Mouse (Mus musculus) forebrain, embryonic 14.5 days (tissue): Measurements from ENCODE around the gene Med15. TPM values are rescaled to one million over a fixed set of nuclear protein-coding genes. Genes with fewer than 3 reads are reported as not detected.

Experiments
- ATAC-seq: fragments of 200-750 bp; cut with Nextera tagmentation; 2 replicates; pipeline ENCODE4 v1.8.0; 2017; ENCODE audit warnings: mild to moderate bottlenecking, moderate library complexity
- DNase-seq: peaks from one replicate; pipeline ENCODE4 v3.0.0-alpha.2; 2015; ENCODE audit warnings: low spot score
- H3K27ac ChIP-seq: fragments of 300-500 bp; sonication (generic); 2 replicates; pipeline ENCODE4 v1.5.1; 2014; ENCODE audit warnings: low read depth, mild to moderate bottlenecking, control low read depth, low read length, moderate library complexity
- H3K27me3 ChIP-seq: fragments of 300-500 bp; sonication (generic); replicated peaks from 2 replicates; pipeline ENCODE4 v1.6.1; 2014; ENCODE audit warnings: low read length, control low read depth, mixed read lengths; ENCODE audit not compliant: control insufficient read depth, insufficient read depth
- H3K36me3 ChIP-seq: fragments of 300-500 bp; sonication (generic); 2 replicates; pipeline ENCODE4 v1.6.1; 2014; ENCODE audit warnings: low read length, control low read depth; ENCODE audit not compliant: control insufficient read depth, insufficient read depth
- H3K4me1 ChIP-seq: fragments of 300-500 bp; sonication (generic); 2 replicates; pipeline ENCODE4 v1.6.1; 2014; ENCODE audit warnings: antibody characterized with exemption, low read length, control low read depth; ENCODE audit not compliant: control insufficient read depth, insufficient read depth
- H3K4me2 ChIP-seq: fragments of 300-500 bp; sonication (generic); 2 replicates; pipeline ENCODE4 v1.6.1; 2014; ENCODE audit warnings: mild to moderate bottlenecking, control low read depth, low read length
- H3K4me3 ChIP-seq: fragments of 300-500 bp; sonication (generic); 2 replicates; pipeline ENCODE4 v1.5.1; 2014; ENCODE audit warnings: low read depth, low read length, control low read depth
- H3K9ac ChIP-seq: fragments of 300-500 bp; sonication (generic); 2 replicates; pipeline ENCODE4 v1.6.1; 2014; ENCODE audit warnings: mild to moderate bottlenecking, low read length, control low read depth, moderate library complexity
- H3K9me3 ChIP-seq: fragments of 300-500 bp; sonication (generic); replicated peaks from 2 replicates; pipeline ENCODE4 v1.6.1; 2016; ENCODE audit warnings: low read length, control low read depth, mixed read lengths; ENCODE audit not compliant: control insufficient read depth
- WGBS: fragments of 180-500 bp; shearing (Covaris S2); extraction: QIAGEN DNeasy Blood & Tissue Kit; methylation state at CpG from one replicate; pipeline ENCODE4 v1.1.7; 2014; 5-methylcytosine and 5-hydroxymethylcytosine counted together
- polyA plus RNA-seq: library from polyadenylated mRNA; unstranded; fragments of >200 nt; fragmentation: Nextera tagmentation; extraction: Ambion mirVana; gene quantifications from 2 replicates; pipeline ENCODE4 v1.2.1, GENCODE M21; 2014

The Med15 gene
- polyA plus RNA-seq, 1 experiment from 2014 or later: 23.4 TPM

GRCm38 (mm10) chr16:17700386-17701042, 32.2 kb downstream of the Med15 start:
- Histone ChIP-seq H3K9ac (no peak overlapping the region), H3K4me2 (no peak overlapping the region), H3K27ac (no peak overlapping the region), H3K27me3 (no peaks in the 10 kb centered on the region), H3K4me3 (no peak overlapping the region), H3K36me3 (peaks cover 36% of the 10 kb centered on the region), H3K4me1 (no peaks in the 10 kb centered on the region), H3K9me3 (no peaks in the 10 kb centered on the region)
- no peak for ATAC-seq
- no peak for DNase-seq
- 90% methylated on average over 3 of the region's 3 CpGs for WGBS

- 81% methylated on average over 3 of the region's 3 CpGs for WGBS
- H3K9me3 ChIP-seq: no peaks in the 10 kb centered on the region
- peaks cover 36% of the 10 kb centered on the region for H3K36me3 ChIP-seq
- no peak overlapping the region for H3K4me3 ChIP-seq
- H3K27ac ChIP-seq: no peak overlapping the region
- DNase-seq: no peak
- no peak overlapping the region for H3K9ac ChIP-seq
- H3K4me1 ChIP-seq: no peaks in the 10 kb centered on the region
- H3K27me3 ChIP-seq: no peaks in the 10 kb centered on the region
- H3K4me2 ChIP-seq: no peak overlapping the region
- no peak for ATAC-seq
These were observed 37.8 kb downstream of the Med15 start for GRCm38 (mm10) chr16:17694860-17695259.

GRCm38 (mm10) chr16:17669886-17670285, 62.8 kb downstream of the Med15 start:
- Histone ChIP-seq H3K9me3 (no peaks in the 10 kb centered on the region), H3K27me3 (no peaks in the 10 kb centered on the region), H3K4me3 (no peak overlapping the region), H3K4me2 (no peak overlapping the region), H3K36me3 (peaks cover 81% of the 10 kb centered on the region), H3K9ac (no peak overlapping the region), H3K27ac (no peak overlapping the region), H3K4me1 (no peaks in the 10 kb centered on the region)
- ATAC-seq (no peak), DNase-seq (no peak)

GRCm38 (mm10) chr16:17665568-17665967, 67.1 kb downstream of the Med15 start:
- no peaks in the 10 kb centered on the region for H3K9me3 ChIP-seq
- H3K4me1 ChIP-seq: no peaks in the 10 kb centered on the region
- H3K27me3 ChIP-seq: no peaks in the 10 kb centered on the region
- no peak for DNase-seq
- no peak overlapping the region for H3K4me2 ChIP-seq
- H3K36me3 ChIP-seq: peaks cover 72% of the 10 kb centered on the region
- no peak overlapping the region for H3K9ac ChIP-seq
- ATAC-seq: no peak
- H3K4me3 ChIP-seq: no peak overlapping the region
- H3K27ac ChIP-seq: no peak overlapping the region

DNA sequence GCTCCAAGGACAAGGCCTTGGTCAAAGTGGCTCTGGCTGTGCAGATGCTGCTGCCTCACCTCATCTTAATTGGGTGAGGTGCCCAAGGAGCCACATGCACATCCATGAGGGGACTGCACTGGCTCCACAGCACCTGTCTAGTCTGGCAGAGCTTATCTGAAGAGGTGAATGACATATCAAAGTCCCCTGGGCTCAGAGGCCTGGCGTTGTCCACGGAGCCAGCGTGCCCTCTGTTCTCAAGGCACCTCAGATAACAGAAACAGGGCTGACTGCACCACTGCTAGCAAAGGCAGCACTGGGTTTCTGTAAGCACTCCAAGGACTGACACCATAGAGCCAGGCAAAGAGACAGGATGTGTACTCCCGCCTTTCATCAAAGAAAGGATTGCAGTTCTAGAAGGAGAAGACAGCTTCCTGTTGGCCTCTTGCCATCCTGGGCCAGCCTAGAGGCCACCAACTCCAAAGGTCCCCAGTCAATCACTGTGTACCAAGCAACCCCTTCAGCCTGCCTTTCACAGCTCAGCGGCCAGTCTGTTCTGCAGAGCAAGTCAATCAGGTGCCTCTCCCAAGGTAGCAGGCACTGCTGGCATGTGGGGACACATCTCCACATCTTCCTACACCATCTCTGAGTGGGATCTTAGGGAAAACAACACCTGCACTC, 76.3 kb downstream of the Med15 start:
- DNase-seq (no peak), ATAC-seq (no peak)
- Histone ChIP-seq H3K4me1 (no peaks in the 10 kb centered on the region), H3K27ac (no peak overlapping the region), H3K36me3 (peaks cover 69% of the 10 kb centered on the region), H3K4me3 (no peak overlapping the region), H3K9ac (no peak overlapping the region), H3K27me3 (no peaks in the 10 kb centered on the region), H3K9me3 (no peaks in the 10 kb centered on the region), H3K4me2 (no peak overlapping the region)
- WGBS: 87% methylated on average over 5 of the region's 5 CpGs

DNA sequence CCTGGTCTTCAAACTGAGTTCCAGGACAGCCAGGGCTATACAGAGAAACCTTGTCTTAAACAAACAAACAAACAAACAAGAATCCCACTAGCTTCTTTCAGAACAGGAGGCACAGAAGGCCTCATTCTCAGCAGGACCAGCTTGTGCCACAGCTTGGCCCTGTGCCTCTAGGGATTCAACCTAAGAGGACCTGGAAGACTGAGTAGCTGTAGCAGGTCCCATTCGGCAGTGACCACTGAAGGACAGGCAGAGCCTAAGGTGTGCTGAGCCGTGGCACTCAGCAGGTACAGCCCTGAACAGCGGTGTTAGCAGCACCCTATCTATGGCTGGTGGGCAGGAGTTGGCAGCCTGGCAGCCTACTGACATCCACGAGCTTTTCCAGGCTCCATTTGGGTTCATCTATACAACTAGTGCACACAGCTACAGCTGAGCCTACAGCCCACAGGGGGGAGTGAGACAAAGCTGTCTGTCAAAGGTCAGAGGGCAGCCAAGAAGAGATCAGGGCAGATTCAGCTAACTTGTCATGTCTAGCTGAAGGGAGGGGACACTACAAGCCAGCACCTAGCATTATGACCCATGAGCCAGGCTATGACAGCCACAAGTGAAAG, 78.4 kb downstream of the Med15 start:
- Histone ChIP-seq H3K4me3 (no peak overlapping the region), H3K9ac (no peak overlapping the region), H3K9me3 (no peaks in the 10 kb centered on the region), H3K36me3 (peaks cover 76% of the 10 kb centered on the region), H3K4me2 (no peak overlapping the region), H3K27ac (no peak overlapping the region), H3K27me3 (no peaks in the 10 kb centered on the region), H3K4me1 (no peaks in the 10 kb centered on the region)
- ATAC-seq (no peak), DNase-seq (no peak)
- WGBS: 91% methylated on average over 4 of the region's 4 CpGs

DNA sequence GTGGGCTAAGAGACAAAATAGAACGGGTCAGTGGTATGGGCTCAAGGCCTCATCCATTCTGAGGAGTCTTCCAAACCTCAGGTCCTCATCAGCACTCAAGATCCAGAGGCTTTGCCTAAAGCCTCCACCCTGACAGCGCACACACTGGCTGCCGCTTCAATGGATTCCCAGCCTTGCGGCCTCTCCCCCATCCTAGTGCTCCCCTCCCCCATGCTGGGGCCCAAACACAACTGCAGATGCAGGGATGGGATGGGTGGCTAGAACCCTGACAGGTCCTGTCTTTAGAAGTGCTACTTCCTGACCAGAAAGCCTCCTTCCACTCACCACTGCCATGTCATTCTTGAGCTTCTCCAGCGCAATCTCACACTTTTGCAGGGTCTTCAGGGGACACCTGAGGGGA, 79.1 kb downstream of the Med15 start:
- H3K4me3 ChIP-seq: no peak overlapping the region
- H3K4me2 ChIP-seq: no peak overlapping the region
- 92% methylated on average over 5 of the region's 5 CpGs for WGBS
- H3K9me3 ChIP-seq: no peaks in the 10 kb centered on the region
- peaks cover 82% of the 10 kb centered on the region for H3K36me3 ChIP-seq
- no peak overlapping the region for H3K27ac ChIP-seq
- H3K9ac ChIP-seq: no peak overlapping the region
- H3K4me1 ChIP-seq: no peaks in the 10 kb centered on the region
- ATAC-seq: no peak
- no peaks in the 10 kb centered on the region for H3K27me3 ChIP-seq
- DNase-seq: no peak

GRCm38 (mm10) chr16:17652607-17653006, 80.1 kb downstream of the Med15 start:
- H3K4me1 ChIP-seq: no peaks in the 10 kb centered on the region
- DNase-seq (no peak), ATAC-seq (no peak)
- H3K9me3 ChIP-seq: no peaks in the 10 kb centered on the region
- no peak overlapping the region for H3K4me2 ChIP-seq
- 97% methylated on average over 4 of the region's 4 CpGs for WGBS
- no peak overlapping the region for H3K4me3 ChIP-seq
- H3K27ac ChIP-seq: no peak overlapping the region
- H3K36me3 ChIP-seq: peaks cover 77% of the 10 kb centered on the region
- no peak overlapping the region for H3K9ac ChIP-seq
- no peaks in the 10 kb centered on the region for H3K27me3 ChIP-seq

DNA sequence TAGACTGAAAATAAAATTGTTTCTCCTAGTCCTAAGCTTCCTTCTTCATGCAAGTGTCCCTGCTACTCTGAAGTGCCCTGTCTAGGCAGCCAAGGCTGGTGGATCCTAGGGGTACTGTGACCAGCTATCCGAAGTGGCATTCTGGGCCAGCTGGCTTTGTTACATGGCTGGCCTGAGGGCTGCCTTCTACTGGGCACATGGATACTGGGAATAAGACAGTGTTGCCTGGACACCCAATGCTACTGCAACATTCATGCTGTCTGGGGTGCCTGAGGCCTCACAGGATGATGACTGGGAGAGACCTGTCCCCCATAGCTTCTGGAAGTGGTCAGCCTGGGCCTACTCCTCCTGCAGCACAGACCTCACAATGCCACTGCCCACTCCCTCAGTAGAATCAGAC, 82.0 kb downstream of the Med15 start:
- no peak overlapping the region for H3K27ac ChIP-seq
- DNase-seq (no peak), ATAC-seq (no peak)
- no peak overlapping the region for H3K9ac ChIP-seq
- WGBS: 93% methylated on average over 1 of the region's 1 CpGs
- peaks cover 70% of the 10 kb centered on the region for H3K36me3 ChIP-seq
- no peaks in the 10 kb centered on the region for H3K9me3 ChIP-seq
- H3K4me2 ChIP-seq: no peak overlapping the region
- H3K27me3 ChIP-seq: no peaks in the 10 kb centered on the region
- H3K4me1 ChIP-seq: peaks cover 6% of the 10 kb centered on the region; the same call in 1 of the 2 replicates
- H3K4me3 ChIP-seq: no peak overlapping the region
